Mouse (Mus musculus) C2C12 (cell line): ENCODE data around the gene Fchsd2. TPM values are rescaled to one million over a fixed set of nuclear protein-coding genes. Genes with fewer than 3 reads are reported as not detected.
A peak's percentile ranks its signal among the peaks of the same experiment; 100 is the strongest.

Experiments
- H3K27me3 ChIP-seq: one replicate; pipeline ENCODE4 v1.6.1; 2011; ENCODE audit not compliant: control insufficient read depth, insufficient read depth, insufficient read length
- H3K36me3 ChIP-seq: one replicate; pipeline ENCODE4 v1.6.1; 2011; ENCODE audit not compliant: control insufficient read depth, insufficient read depth
- H3K4me3 ChIP-seq: one replicate; pipeline ENCODE4 v1.5.1; 2011; ENCODE audit warnings: mild to moderate bottlenecking, control low read depth; ENCODE audit not compliant: poor library complexity, insufficient read depth, severe bottlenecking
- H3K79me2 ChIP-seq: one replicate; pipeline ENCODE4 v1.6.1; 2011; ENCODE audit not compliant: control insufficient read depth, insufficient read depth
- H3K79me3 ChIP-seq: one replicate; pipeline ENCODE4 v1.6.1; 2011; ENCODE audit warnings: low read depth, control low read depth
- H3ac ChIP-seq: one replicate; pipeline ENCODE3; 2011; ENCODE audit warnings: low read depth; ENCODE audit not compliant: control insufficient read depth, insufficient read length
- CEBPB ChIP-seq: IDR thresholded peaks from one replicate; pipeline ENCODE4 v1.6.1; 2011; ENCODE audit warnings: low read depth, mild to moderate bottlenecking, control low read depth, moderate library complexity
- CTCF ChIP-seq: IDR thresholded peaks from one replicate; pipeline ENCODE4 v1.5.1; 2011; ENCODE audit not compliant: control insufficient read depth, insufficient read depth, insufficient read length
- FOSL1 ChIP-seq: IDR thresholded peaks from one replicate; pipeline ENCODE4 v1.8.0; 2011; ENCODE audit warnings: mild to moderate bottlenecking, low read length; ENCODE audit not compliant: poor library complexity, insufficient read depth, severe bottlenecking
- MAX ChIP-seq: IDR thresholded peaks from one replicate; pipeline ENCODE4 v1.6.1; 2011; ENCODE audit warnings: mild to moderate bottlenecking, control low read depth
- MYOD1 ChIP-seq: IDR thresholded peaks from one replicate; pipeline ENCODE4 v1.6.1; 2011; ENCODE audit warnings: low read depth; ENCODE audit not compliant: control insufficient read depth, insufficient read length
- MYOG ChIP-seq: IDR thresholded peaks from one replicate; pipeline ENCODE4 v1.6.1; 2011; ENCODE audit not compliant: control insufficient read depth, insufficient read length; ENCODE audit errors: extremely low read depth
- USF1 ChIP-seq: IDR thresholded peaks from one replicate; pipeline ENCODE4 v1.6.1; 2011; ENCODE audit warnings: low read depth, mild to moderate bottlenecking, control low read depth, moderate library complexity
- polyA plus RNA-seq: library from polyadenylated mRNA; unstranded; fragments of >200 nt; fragmentation: generic; extraction: Trizol; gene quantifications from one replicate; pipeline ENCODE4 v1.2.1, GENCODE M21; 2012; ENCODE audit warnings: missing spikeins

Fchsd2 gene
- polyA plus RNA-seq, 1 experiment, result 2.4 TPM

DNA sequence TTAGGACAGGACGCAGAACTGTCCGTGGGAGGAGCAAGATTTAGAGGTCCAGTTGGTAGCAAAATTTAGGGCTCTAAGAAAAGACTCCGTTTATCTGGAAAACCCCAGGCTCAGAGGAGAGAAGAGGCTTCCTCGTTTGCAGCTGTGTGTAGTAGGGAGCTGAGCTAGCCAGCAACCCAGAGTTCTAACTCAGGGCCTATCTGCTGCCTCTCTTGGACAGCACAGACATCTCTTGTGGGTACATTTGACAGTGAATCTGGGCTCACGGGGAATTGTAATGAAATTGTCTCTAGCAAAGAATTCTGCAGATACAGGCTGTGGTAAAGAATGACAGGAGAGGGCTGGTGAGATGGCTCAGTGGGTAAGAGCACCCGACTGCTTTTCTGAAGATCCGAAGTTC, 210.0 kb downstream of the Fchsd2 start:
- TF ChIP-seq MYOD1 (no peak), MYOG (no peak), USF1 (no peak), MAX (no peak), CTCF (no peak), FOSL1 (no peak), CEBPB (no peak)
- H3K27me3 ChIP-seq, result no peaks in the 10 kb centered on the region
- peaks cover 17% of the 10 kb centered on the region for H3K79me2 ChIP-seq
- no peak overlapping the region for H3K4me3 ChIP-seq
- H3K79me3 ChIP-seq, result peaks cover 13% of the 10 kb centered on the region
- peaks cover 3% of the 10 kb centered on the region for H3K36me3 ChIP-seq
- H3ac ChIP-seq, result no peak overlapping the region

DNA sequence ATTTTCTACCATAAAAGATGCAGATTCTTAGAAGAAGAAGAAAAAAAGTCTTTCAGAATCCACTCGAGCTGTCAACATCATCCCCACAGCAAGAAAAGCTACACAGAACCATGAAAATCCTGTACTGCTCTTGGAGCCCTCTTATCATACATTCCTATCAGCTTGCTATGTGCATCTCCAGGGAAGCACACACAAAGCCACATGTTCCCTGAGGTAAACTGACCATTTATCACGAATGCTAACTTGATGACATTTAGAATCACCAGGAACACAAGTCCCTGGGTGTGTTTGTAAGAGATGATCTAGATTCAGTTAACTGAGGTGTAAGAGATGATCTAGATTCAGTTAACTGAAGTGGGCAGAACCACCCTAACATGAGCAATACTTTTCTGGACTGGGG, 214.2 kb downstream of the Fchsd2 start:
- Histone ChIP-seq H3K4me3 (no peak overlapping the region), H3ac (no peak overlapping the region), H3K27me3 (no peaks in the 10 kb centered on the region), H3K79me3 (no peaks in the 10 kb centered on the region), H3K79me2 (no peaks in the 10 kb centered on the region), H3K36me3 (no peaks in the 10 kb centered on the region)
- no peak for TF ChIP-seq MAX
- TF ChIP-seq MYOG, result no peak
- TF ChIP-seq MYOD1, result no peak
- no peak for TF ChIP-seq USF1
- no peak for TF ChIP-seq FOSL1
- no peak for TF ChIP-seq CTCF
- no peak for TF ChIP-seq CEBPB

DNA sequence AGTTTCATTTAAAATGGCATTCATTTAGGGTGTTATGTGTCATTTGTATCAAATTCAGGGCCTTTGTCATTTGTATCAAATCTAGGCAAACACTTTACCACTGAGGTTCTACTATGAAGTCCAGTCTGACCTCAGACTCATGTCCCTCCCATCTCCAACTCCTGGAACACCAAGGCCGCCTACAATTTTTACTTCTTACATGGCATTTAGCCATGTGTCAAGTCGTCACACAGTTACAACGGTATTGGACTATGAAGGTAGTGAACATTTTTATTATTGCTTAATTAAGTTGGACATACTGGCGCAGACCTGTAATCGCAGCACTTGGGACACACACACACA, 217.3 kb downstream of the Fchsd2 start:
- H3ac ChIP-seq, result peak overlapping the region; percentile 50
- no peak overlapping the region for H3K4me3 ChIP-seq
- no peaks in the 10 kb centered on the region for H3K79me3 ChIP-seq
- TF ChIP-seq USF1, result no peak
- TF ChIP-seq MYOG, result no peak
- TF ChIP-seq MYOD1, result no peak
- TF ChIP-seq CTCF, result no peak
- TF ChIP-seq FOSL1, result no peak
- TF ChIP-seq MAX, result no peak
- no peak for TF ChIP-seq CEBPB
- no peaks in the 10 kb centered on the region for H3K27me3 ChIP-seq
- H3K79me2 ChIP-seq, result no peaks in the 10 kb centered on the region
- no peaks in the 10 kb centered on the region for H3K36me3 ChIP-seq

DNA sequence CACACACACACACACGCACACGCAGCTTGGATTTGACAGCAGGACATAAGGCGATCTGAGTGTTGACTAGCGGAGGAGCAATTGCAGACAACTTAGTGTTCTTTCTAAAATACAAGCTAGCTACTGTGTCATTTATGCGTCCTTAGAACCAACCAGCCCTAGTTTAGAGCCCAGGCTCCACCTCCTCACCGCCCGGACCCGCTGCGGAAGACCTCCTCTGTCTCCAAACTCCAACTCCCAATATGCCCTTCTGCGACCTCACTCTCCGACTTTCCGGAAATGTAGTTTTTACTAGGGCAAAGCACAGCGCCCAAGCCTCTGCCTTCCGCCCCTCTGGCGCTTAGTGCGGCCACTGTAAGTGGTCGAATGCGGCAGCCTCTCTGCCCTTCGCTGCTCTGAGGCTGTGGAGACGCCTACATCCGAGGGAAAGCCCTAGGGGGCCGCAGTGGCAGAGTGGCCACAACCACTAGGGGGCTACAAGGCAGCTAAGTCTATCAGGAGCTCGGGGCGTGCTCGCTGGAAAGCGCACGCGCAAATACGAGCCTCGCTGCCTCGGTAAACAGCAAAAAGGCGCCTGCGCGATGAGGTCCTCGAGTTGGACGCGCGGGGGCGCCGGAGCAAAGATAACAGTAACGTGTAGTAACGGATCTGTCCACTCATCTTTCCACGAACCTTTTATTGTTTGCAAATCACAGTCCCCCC, 217.8 kb downstream of the Fchsd2 start:
- Histone ChIP-seq H3K79me3 (no peaks in the 10 kb centered on the region), H3K79me2 (no peaks in the 10 kb centered on the region), H3K4me3 (peak overlapping the region; percentile 25), H3ac (peak overlapping the region; percentile 50), H3K27me3 (no peaks in the 10 kb centered on the region), H3K36me3 (no peaks in the 10 kb centered on the region)
- TF ChIP-seq MYOG (no peak), FOSL1 (no peak), USF1 (no peak), CTCF (peak; percentile 83), MAX (peak; percentile 79), CEBPB (no peak), MYOD1 (no peak)

DNA sequence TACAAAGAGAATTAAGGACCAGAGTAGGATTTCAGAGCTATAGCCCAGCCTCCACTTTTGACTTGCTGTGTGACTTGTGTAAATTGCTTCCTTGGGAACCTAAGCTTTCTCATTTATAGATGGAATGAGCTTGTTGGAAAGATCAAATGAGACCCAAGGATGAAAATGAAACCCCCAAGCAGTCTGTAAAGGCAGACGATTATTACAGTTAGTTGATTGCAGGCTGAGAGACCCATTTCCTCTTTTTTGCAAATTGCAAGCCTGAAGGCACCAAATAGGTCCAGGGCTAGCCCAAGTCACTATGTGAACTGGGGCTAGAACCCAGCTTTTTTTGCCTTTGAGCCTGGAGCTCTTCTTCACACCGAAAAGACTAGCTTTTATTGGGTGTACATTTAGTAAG, 218.4 kb downstream of the Fchsd2 start:
- Histone ChIP-seq H3K79me3 (no peaks in the 10 kb centered on the region), H3ac (no peak overlapping the region), H3K4me3 (no peak overlapping the region), H3K79me2 (no peaks in the 10 kb centered on the region), H3K36me3 (no peaks in the 10 kb centered on the region), H3K27me3 (no peaks in the 10 kb centered on the region)
- TF ChIP-seq FOSL1 (no peak), MYOG (no peak)

DNA sequence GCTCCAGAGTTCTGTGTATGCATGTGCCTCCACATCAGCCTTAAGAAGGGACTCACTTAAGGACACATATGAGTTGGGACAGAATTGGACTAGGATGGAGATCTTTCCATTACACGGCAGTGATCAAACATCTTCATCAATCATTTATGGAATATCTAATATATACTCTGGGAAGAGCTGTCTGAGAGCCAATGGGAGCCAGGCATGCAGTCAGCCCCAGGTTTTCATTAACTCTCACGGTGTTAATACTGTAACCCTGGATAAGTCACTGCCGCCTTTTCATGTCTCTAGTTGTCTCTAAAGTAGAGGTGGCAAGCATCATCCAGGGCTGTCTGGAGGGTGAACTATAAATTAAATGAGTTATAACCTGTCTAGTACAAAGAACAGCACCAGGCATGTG, 220.4 kb downstream of the Fchsd2 start:
- Histone ChIP-seq H3K27me3 (no peaks in the 10 kb centered on the region), H3K79me2 (no peaks in the 10 kb centered on the region), H3K79me3 (no peaks in the 10 kb centered on the region), H3K36me3 (no peaks in the 10 kb centered on the region), H3K4me3 (no peak overlapping the region), H3ac (no peak overlapping the region)
- TF ChIP-seq FOSL1, result no peak
- no peak for TF ChIP-seq MAX
- no peak for TF ChIP-seq CEBPB
- TF ChIP-seq MYOG, result no peak
- no peak for TF ChIP-seq CTCF
